Mouse (Mus musculus): Measurements from ENCODE around the gene Serpini1.
"Not testable (repeated sequence)": the region's sequence is repeated elsewhere in the genome, so short reads cannot be mapped to it uniquely, and the experiment has no call there.

Gene Serpini1

DNA sequence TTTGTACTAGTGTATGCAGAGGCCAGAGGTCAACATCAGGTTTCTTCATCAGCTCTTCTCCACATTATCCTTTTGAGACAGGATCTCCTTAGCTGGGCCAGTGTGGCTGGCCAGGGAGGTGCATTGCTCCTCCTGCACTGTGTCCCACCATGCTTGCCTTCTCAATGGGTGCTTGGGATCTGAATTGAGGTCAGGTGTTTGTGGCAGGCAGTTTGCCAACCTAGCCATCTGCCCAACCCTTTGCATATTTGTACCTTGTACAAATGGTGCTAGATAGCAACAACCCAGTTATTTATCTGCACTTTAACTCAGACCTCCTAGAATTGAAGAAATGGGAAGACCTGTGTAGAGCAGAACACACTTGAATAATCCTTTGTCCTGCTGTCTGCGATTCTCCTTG is 78.3 kb downstream of the Serpini1 start:
- DNase-seq (ENCODE audit: low read depth, low spot score), result no peak

GRCm38 (mm10) chr3:75639546-75639945 is 82.2 kb downstream of the Serpini1 start:
- DNase-seq (ENCODE audit: low read depth, low spot score), result no peak

GRCm38 (mm10) chr3:75647542-75647941 is 90.2 kb downstream of the Serpini1 start:
- DNase-seq (ENCODE audit: low read depth, low spot score), result no peak

GRCm38 (mm10) chr3:75648226-75648625 is 90.9 kb downstream of the Serpini1 start:
- DNase-seq (ENCODE audit: low read depth, low spot score), result no peak

- DNase-seq (ENCODE audit: low read depth, low spot score), result not testable (repeated sequence)
Measured at GRCm38 (mm10) chr3:75650416-75651154, 93.2 kb downstream of the Serpini1 start.

DNA sequence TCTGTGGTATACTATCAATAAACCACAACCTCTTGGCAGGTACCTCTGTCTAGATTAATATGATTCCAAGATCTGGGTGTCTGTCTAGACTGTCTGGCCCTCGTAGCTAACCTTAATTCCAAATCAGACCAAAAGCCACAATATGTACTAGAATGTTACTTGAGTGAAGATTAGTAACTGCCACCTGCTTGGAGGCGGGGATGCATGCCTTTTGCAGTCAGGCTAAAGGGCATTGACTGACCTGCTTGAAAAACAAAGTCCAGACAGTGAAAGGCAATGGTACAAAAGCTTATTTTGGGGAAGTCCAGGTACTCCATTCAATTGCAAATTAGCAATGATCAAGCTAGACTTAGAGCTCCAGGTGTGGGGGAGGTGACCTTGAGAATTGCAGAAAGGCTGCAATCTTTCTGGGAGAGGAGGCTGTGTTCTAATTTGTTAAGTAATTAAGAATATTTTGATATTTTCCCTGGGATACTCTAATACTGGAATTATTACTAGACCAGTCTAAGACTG is 94.3 kb downstream of the Serpini1 start:
- no peak for DNase-seq (ENCODE audit: low read depth, low spot score)

DNA sequence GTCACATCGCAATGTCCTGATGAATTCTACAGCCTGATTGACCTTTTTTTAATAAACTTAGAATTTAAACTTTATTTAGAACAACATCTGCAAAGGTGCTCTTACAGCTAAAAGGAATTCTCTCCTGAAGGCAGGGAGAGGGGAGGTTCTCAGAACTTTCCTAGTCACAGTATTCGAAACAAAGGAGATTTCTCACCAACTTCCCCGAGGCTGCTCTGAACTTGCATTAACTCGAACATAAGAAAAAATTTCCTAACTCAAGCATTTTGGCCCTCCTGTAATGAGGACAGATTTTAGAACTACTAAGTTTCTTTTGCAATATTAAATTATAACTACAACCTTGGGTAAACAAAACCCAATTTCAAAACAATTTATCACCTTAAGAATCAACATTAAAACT is 96.6 kb downstream of the Serpini1 start:
- not testable (repeated sequence) for DNase-seq (ENCODE audit: low read depth, low spot score)

GRCm38 (mm10) chr3:75655578-75656344 is 98.4 kb downstream of the Serpini1 start:
- no peak for DNase-seq (ENCODE audit: low read depth, low spot score)

DNA sequence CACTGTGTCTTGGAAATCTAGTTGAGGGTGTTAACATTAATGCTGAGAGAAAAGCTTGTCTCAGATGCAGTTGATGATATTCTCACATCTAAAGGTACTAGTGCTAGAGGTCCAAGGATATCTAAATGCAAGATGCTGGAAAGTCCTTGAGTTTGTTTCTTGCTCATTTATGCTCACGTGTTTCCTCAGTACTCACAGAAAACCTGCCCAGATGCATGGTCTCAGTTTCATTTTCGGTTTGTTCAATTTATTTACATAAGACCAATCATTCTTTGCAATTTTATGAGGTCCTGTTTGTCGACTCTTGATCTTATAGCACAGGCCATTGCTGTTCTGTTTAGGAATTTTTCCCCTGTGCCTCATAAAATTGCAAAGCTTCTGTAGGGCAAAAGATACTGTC is 109.6 kb downstream of the Serpini1 start:
- DNase-seq (ENCODE audit: low read depth, low spot score), result no peak

DNA sequence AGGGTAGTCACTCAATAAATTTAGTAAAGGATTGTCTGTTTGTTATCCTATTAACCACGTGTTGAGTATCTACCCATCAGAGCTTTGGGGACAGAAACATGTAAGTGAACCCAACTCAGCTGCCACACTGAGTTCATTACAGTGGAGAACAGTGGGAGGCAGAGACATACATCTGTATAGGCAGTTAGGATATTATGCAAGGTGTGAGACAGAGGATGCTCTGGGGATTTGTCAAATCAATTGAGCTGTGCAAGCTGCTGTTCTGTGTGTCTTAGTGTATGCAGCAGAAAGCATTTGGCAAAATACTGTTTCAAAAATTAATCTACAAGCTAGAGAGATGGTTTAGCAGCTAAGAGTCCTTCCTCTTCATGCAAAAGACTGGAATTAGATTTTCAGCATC is 113.1 kb downstream of the Serpini1 start:
- DNase-seq (ENCODE audit: low read depth, low spot score), result no peak

DNA sequence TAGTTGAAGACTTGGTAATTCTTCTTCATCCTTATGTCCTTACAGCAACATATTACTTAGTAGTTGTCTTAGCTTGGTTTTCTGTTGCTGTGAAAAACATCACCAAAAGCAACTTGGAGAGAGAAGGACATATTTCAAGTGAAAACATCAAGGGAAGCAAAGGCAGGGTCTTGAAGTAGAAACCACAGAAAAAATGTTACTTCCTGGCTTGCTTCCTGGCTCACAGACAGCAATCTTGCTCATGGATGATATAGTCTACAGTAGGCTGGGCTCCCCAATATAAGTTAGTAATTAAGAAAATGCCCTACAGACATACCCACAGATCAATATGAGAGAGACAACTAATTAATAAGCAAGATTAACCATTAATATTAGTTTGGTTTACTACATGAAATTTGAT is 125.5 kb downstream of the Serpini1 start:
- DNase-seq (ENCODE audit: low read depth, low spot score), result no peak

GRCm38 (mm10) chr3:75686775-75687174 is 129.4 kb downstream of the Serpini1 start:
- DNase-seq (ENCODE audit: low read depth, low spot score), result no peak

GRCm38 (mm10) chr3:75687187-75687825 is 130.0 kb downstream of the Serpini1 start:
- no peak for DNase-seq (ENCODE audit: low read depth, low spot score)

DNA sequence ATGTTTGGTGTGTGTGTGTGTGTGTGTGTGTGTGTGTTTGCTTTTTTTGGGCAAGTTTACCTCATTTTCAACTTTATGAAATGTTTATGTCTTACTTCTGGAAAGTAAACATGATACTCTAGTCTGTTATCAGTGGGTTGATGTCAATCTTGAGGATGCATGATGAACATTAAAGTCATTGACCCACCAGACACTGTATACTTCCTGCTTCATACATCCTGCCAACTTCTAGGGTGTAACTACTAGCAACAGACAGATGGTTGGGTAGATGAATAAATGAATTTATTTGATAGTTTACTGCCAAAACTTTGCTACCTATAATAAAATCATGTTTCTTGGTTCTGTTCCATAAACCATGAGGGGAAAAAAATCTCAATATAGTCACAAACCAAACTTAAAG is 133.0 kb downstream of the Serpini1 start:
- no peak for DNase-seq (ENCODE audit: low read depth, low spot score)

DNA sequence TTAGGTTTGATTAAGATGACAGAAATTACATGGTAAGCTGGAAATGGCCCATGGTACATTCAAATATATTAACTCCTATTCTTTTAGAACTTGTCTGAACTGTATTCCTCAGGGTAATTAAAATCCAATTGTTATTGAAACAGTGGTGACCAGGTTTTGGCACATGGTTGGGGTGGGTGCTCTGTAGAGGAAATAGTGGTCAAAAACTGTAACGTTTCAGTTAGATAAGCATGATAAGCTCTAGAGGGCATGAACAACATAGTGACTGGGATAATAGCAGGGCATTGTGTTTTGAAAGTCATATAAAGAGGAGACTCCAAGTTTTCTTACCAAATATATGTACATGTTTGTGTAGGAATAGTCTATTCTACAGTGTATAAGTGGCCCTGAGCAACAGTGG is 134.7 kb downstream of the Serpini1 start:
- DNase-seq (ENCODE audit: low read depth, low spot score), result no peak

All from skeletal muscle tissue, adult 2 months (tissue).